Mouse (Mus musculus) midbrain, embryonic 10.5 days (tissue): ENCODE measurements around the gene Myo1a. TPM values are rescaled to one million over a fixed set of nuclear protein-coding genes. Genes with fewer than 3 reads are reported as not detected.

Experiments used
- DNase-seq: peaks from one replicate; pipeline ENCODE4 v3.0.0-alpha.2; 2017; ENCODE audit warnings: low spot score
- H3K27ac ChIP-seq: fragments of 300-500 bp; sonication (generic); replicated peaks from 2 replicates; pipeline ENCODE4 v1.5.1; 2016; ENCODE audit warnings: mild to moderate bottlenecking
- H3K27me3 ChIP-seq: fragments of 300-500 bp; sonication (generic); 2 replicates; pipeline ENCODE4 v1.6.1; 2016; ENCODE audit warnings: low read depth, mild to moderate bottlenecking; ENCODE audit not compliant: poor library complexity, severe bottlenecking
- H3K36me3 ChIP-seq: fragments of 300-500 bp; sonication (generic); 2 replicates; pipeline ENCODE4 v1.6.1; 2016; ENCODE audit warnings: mild to moderate bottlenecking, moderate library complexity
- H3K4me1 ChIP-seq: fragments of 300-500 bp; sonication (generic); 2 replicates; pipeline ENCODE4 v1.6.1; 2016
- H3K4me3 ChIP-seq: fragments of 300-500 bp; sonication (generic); 2 replicates; pipeline ENCODE4 v1.5.1; 2016; ENCODE audit warnings: mild to moderate bottlenecking, moderate library complexity
- H3K9me3 ChIP-seq: fragments of 300-500 bp; sonication (generic); replicated peaks from 2 replicates; pipeline ENCODE4 v1.6.1; 2016; ENCODE audit warnings: mild to moderate bottlenecking
- WGBS: fragments of 180-500 bp; shearing (Covaris S2); methylation state at CpG from one replicate; pipeline ENCODE4 v1.1.7; 2016; 5-methylcytosine and 5-hydroxymethylcytosine counted together
- polyA plus RNA-seq: library from polyadenylated mRNA; unstranded; fragments of >200 nt; fragmentation: Nextera tagmentation; extraction: Ambion mirVana; gene quantifications from 2 replicates; pipeline ENCODE4 v1.2.1, GENCODE M21; 2016

Myo1a gene
- polyA plus RNA-seq, 1 experiment from 2014 or later: 0.69 TPM

DNA sequence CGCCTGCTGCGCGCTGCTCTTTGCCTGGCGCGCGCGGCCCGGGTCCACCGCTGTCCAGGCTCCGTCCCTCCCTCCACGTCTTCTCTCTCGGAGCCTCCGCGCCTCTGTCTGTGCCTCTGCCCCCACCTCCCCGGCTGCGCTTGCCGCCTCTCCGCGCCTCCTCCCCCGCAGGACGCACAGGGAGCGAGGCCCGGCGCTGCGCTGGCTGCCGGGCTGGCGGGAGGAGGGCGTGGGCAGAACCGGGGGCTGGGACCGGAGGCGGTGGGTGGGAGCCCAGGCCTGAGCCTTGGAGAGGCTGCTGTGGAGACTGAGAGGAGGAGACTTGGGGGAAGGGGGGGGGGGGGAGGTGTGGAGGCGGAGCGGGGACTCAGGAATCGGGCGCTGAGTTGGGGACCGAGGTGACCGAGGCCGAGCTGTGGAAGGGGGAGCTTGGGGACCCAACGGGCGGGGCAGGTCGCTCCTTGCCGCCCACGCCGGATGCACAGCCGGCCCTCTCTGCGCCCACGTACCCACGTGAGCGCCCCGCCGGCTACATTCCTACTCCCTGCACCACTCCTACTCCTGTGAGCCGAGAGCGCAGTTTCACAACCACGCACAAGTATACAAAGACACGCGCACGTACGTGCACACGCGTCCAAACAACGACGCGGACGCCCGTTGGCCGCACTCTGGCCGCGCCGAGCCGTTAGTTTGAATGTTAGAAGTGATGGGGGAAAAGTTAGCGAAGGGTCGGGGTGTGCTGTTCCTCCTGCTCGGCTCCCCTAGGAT, 38.3 kb upstream of the Myo1a start, which contains the start of gene Nemp1:
Gene Nemp1 (plus strand): TSS at position 401 of the 768 bp plus-strand sequence.
- Histone ChIP-seq H3K4me1 (peaks cover 69% of the 10 kb centered on the region), H3K27me3 (peaks cover 82% of the 10 kb centered on the region), H3K27ac (peak within 1 kb of the TSS; percentile 82), H3K9me3 (no peaks in the 10 kb centered on the region), H3K36me3 (no peaks in the 10 kb centered on the region), H3K4me3 (peak within 1 kb of the TSS; percentile 75)
- peak; percentile 77 for DNase-seq
- WGBS: under 1% methylated on average over 63 of the region's 73 CpGs

DNA sequence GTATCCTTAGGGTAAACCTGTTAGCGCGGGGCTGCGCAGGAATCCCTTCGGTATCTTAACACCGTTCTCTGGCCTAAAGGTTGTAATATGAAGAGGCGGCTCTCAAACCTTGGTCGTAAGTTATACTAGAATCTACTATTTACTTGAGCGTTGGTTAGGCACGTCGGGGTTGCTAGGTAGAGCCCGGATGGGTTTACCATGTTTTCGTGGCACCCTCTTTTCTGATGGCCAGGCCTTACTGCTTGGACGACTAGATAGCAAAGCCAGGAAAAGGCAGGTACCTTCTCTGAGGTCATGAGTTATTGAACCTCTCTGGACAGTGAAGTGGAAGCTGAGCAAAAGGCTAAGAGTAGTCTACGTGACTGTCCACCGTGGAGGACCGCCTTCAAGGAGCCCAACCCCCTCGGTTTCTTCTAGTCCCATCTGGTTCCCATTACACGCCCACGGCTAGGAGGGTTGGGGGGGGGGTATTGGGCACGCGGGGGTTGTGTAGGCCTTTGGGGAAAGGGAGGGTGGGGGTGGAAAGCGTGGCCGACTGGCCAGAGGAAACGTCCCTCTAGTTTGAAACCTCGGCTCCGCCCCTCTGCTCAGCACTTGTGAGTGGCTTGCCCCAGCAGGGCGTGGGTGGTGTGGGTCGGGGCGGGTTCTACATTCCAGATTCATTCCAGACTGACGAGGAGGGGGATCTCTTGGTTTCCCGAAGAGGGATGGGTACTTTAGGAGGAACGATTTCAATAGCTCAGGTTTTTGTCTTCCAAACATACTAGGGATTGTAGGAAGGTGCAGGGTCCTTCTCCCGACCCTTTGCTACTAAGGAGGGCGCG, 37.5 kb upstream of the Myo1a start:
- no peaks in the 10 kb centered on the region for H3K36me3 ChIP-seq
- peak overlapping the region; percentile 75 for H3K4me3 ChIP-seq
- H3K9me3 ChIP-seq: no peaks in the 10 kb centered on the region
- DNase-seq: peak; percentile 78
- WGBS: 1% methylated on average over 35 of the region's 35 CpGs
- peaks cover 74% of the 10 kb centered on the region for H3K27me3 ChIP-seq
- H3K27ac ChIP-seq: peak overlapping the region; percentile 82
- peaks cover 61% of the 10 kb centered on the region for H3K4me1 ChIP-seq

DNA sequence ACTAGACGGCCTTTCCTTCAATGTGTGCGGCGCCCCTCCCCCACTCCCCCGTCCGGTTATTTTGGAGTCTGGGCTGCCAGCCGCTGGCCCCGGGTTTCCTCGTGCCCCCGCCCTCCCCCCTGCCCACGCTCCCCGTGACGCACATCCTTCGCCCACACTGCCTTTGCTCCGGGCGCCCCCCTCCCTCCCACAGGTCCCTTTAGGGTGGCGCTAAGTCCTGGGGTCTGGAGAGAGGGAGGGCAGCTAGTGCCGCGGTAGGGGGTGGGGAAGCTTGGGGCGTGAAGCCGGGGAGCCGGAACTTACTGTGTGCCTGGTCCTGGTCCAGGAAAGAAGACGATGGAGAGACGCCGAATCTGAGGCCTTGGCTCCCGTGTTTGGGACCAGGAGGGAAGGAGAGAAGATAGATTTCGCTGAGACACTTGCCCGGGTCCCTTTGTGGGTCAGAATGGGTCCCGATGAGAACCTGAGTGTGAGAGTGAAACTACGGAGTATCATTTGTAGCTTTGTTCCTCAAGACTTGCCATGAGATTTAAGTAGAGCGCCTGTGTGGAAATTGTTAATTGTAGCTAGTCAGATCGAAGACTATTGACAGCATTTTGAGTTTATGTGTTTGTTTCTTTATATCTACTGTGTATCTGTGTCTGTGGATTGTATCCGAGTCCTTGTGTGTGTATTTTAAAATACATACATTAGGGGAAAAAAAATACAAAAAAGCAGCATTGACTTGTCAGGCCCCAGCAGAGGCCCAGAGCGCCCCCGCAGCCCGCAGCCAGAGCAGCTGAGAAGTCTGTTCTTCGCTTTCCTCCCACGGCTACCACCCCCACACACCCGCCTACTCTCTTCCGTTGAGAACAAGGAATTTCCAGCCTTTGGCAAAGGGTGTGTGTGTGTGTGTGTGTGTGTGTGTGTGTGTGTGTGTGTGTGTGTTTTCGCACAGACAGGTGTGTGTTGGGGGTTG, 36.6 kb upstream of the Myo1a start, which contains the start of gene Nab2:
Gene Nab2 (minus strand): TSS at position 476 of the 958 bp plus-strand sequence.
- H3K36me3 ChIP-seq: no peaks in the 10 kb centered on the region
- H3K9me3 ChIP-seq: no peaks in the 10 kb centered on the region
- peak within 1 kb of the TSS; percentile 82 for H3K27ac ChIP-seq
- H3K27me3 ChIP-seq: peaks cover 65% of the 10 kb centered on the region
- peak; percentile 56 for DNase-seq
- H3K4me1 ChIP-seq: peaks cover 55% of the 10 kb centered on the region
- 3% methylated on average over 40 of the region's 40 CpGs for WGBS
- peak within 1 kb of the TSS; percentile 75 for H3K4me3 ChIP-seq

DNA sequence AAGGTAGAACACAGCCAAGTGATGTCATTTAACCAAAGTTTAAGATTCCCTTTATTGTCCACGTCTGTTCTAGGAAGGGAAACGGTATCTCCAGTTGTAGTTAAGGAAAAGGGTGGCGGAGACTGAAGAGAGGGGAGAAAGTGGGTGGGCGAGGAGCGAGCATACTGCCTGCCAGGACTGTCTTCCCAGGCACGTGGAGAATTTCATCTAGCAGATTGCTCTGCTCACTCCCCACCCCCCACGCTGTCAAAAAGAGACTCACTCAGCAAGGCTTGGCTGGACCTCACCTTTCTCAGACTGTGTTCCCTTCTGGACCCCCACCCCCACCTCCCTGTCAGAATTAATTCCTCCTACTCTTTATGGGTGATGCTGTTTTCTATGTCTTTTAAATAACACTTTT, 35.8 kb upstream of the Myo1a start:
- H3K36me3 ChIP-seq: no peaks in the 10 kb centered on the region
- no peak overlapping the region for H3K4me3 ChIP-seq
- WGBS: 27% methylated on average over 7 of the region's 7 CpGs
- peaks cover 51% of the 10 kb centered on the region for H3K4me1 ChIP-seq
- H3K27ac ChIP-seq: no peak overlapping the region
- no peak for DNase-seq
- peaks cover 57% of the 10 kb centered on the region for H3K27me3 ChIP-seq
- H3K9me3 ChIP-seq: no peaks in the 10 kb centered on the region

DNA sequence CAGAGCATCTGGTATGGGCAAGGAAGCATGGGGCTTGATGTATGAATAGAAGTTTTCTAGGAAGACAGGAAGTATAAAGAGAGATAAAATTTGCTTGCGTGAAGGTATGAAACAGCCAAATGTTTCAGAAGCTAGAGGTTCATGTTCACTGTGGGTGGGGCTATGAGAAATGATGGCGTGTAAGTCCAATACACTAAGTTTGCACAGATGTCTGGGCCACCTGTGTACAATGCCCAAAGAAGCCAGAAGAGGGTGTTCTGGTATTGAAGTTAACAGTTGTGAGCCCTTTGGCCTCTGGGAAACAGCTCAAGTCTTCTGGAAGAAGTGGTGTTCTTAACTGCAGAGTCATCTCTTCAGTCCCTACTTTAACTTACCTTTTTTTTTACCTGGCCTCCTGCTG, 34.8 kb upstream of the Myo1a start:
- no peaks in the 10 kb centered on the region for H3K9me3 ChIP-seq
- peaks cover 41% of the 10 kb centered on the region for H3K4me1 ChIP-seq
- WGBS: 90% methylated on average over 2 of the region's 2 CpGs
- H3K27ac ChIP-seq: no peak overlapping the region
- H3K27me3 ChIP-seq: peaks cover 47% of the 10 kb centered on the region
- H3K4me3 ChIP-seq: no peak overlapping the region
- no peaks in the 10 kb centered on the region for H3K36me3 ChIP-seq
- DNase-seq: no peak

DNA sequence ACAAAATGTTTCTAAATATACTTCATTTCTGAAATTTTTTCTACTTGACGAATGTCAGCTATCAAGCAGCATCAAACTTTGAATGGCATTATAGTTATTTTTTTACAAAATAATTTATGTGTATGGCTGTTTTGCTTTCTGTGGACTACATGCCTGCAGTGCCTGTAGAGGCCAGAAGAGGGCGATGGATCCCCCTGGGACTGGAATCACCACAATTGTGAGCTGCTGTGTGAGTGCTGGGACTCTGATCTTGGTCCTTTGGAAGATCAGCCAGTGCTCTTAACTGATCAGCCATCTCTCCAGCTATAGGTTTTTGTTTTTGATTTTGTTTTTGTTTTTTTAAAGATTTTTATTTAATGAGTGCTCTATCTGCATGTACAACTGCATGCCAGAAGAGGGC, 33.7 kb upstream of the Myo1a start:
- DNase-seq: no peak
- peaks cover 30% of the 10 kb centered on the region for H3K4me1 ChIP-seq
- H3K36me3 ChIP-seq: no peaks in the 10 kb centered on the region
- no peaks in the 10 kb centered on the region for H3K9me3 ChIP-seq
- WGBS: 36% methylated on average over 2 of the region's 2 CpGs
- H3K4me3 ChIP-seq: no peak overlapping the region
- peaks cover 36% of the 10 kb centered on the region for H3K27me3 ChIP-seq
- H3K27ac ChIP-seq: no peak overlapping the region

DNA sequence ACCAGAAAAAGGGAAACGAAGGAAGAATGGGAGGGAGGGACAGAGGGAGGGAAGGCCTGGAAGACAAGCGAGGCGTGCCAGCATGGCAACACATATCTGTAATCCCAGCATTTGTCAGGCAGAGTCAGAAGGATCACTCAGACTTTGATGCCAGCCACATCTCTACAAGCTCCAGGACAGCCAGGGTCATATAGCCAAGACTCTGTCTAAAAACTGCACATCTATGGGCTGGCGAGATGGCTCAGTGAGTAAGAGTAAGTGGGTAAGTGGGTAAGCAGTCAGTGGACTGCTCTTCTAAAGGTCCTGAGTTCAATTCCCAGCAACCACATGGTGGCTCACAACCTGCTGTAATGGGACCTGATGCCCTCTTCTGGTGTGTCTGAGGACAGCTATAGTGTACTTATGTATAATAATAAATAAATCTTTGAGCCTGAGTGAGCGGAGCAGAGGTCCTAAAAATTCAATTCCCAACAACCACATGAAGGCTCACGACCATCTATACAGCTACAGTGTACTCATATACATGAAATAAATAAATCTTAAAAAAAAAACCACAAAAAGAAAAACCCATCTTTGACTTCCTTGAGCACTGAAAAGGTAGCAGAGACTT, 30.8 kb upstream of the Myo1a start:
- DNase-seq: no peak
- no peak overlapping the region for H3K27ac ChIP-seq
- no peaks in the 10 kb centered on the region for H3K9me3 ChIP-seq
- H3K4me1 ChIP-seq: peaks cover 22% of the 10 kb centered on the region
- no peak overlapping the region for H3K4me3 ChIP-seq
- H3K27me3 ChIP-seq: peaks cover 7% of the 10 kb centered on the region
- no peaks in the 10 kb centered on the region for H3K36me3 ChIP-seq
- 90% methylated on average over 6 of the region's 6 CpGs for WGBS

DNA sequence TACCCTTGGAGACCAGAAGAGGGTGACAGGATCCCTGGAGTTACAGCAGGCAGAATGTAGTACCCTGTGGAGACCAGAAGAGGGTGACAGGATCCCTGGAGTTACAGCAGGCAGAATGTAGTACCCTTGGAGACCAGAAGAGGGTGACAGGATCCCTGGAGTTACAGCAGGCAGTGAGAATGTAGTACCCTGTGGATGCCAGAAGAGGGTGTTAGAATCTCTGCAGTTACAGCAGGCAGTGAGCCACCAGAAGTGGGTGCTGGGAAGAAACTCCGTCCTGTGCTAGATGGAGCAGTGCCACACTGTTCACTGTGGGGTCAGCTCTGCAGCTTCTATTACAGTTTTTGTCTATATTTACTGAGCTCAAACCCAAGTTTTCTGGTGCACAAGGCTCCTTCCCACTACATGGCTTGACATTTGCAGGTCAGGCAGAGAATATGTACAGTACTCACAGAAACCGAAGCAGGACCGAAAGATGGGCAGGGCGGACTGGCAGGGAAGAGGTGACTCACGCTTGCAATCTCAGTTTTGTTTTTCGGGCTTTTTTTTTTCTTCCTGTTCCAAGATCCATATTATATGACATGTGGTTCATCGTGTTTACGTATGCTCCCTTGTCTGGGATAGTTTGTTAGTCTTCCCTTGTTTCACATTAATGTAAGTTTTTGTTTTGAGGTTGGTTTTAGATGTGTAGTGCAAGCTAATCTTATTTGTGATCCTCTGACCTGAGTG, 30.0 kb upstream of the Myo1a start:
- peaks cover 20% of the 10 kb centered on the region for H3K4me1 ChIP-seq
- H3K4me3 ChIP-seq: 0 out of 2 replicates have a peak overlapping the region, but pooled peaks have one; percentile 7
- DNase-seq: peak; percentile 64
- no peaks in the 10 kb centered on the region for H3K27me3 ChIP-seq
- 92% methylated on average over 8 of the region's 8 CpGs for WGBS
- no peaks in the 10 kb centered on the region for H3K9me3 ChIP-seq
- H3K27ac ChIP-seq: no peak overlapping the region
- H3K36me3 ChIP-seq: no peaks in the 10 kb centered on the region

DNA sequence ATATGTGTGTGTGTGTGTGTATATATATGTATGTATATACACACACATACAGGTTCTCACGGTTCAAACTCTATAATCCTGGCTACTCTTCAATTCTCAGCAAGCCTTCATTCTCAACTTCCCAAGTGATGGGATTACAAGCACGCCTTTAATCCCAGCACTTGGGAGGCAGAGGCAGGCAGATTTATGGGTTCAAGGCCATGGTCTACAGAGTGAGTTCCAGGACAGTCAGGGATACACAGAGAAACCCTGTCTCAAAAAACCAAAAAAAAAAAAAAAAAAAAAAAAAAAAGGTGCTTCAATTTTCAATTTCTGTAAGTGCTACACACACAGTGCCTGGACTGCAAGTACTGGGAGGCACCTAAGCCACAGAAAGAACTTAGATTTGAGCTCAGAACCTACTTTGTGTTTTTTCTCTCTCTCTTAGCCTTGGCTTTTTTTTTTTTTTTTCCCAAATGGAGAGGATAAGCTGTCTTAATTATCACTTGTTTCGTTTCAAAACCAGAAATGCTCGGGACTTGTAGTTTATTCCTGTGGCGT, 29.0 kb upstream of the Myo1a start:
- 59% methylated on average over 5 of the region's 5 CpGs for WGBS
- Histone ChIP-seq H3K27me3 (no peaks in the 10 kb centered on the region), H3K36me3 (no peaks in the 10 kb centered on the region), H3K4me3 (peak overlapping the region; percentile 88), H3K9me3 (no peaks in the 10 kb centered on the region), H3K27ac (peak overlapping the region; percentile 92; the same call in 1 of the 2 replicates), H3K4me1 (peaks cover 20% of the 10 kb centered on the region)
- DNase-seq: no peak

DNA sequence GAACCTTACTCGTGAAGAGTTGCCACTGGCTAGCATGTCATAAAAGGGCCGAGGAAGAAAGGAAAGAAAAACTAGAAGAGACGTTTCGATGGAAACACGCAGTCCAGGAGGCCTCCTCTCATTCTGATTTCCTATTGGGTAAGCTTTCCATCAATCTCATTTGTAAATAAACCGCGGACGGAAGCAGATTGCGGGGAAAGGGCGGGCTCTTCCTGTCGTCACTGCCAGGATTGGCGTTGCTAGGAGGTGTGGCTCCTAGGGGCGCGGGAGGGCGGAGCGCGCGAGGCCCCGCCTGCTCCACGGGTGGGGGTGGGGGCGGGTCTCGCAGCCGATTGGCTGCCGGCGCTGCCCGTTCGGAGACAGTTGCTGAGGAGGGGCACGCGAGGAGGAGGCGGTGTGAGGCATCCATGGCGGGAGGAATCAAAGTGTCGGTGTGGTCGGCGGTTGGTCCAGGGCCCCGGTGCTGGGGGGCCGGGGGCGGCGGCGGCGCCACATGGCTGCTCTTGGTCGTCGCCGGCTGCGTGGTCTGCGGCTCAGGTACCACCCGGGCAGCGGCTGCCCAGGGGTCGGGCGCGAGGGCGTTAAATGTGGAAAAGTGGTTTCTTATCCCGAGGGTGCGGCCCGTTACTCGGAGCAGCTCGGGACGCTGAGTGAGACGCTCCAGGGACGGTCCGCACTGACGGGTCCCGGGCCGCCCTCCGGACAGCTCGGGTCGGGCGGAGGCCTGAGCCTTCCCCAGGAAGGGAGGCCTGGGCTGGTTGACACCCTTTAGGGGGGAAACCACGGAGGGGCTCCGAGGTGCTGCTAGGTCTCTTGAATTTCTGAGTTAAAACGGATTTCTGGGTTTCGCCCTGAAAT, 28.1 kb upstream of the Myo1a start:
- under 1% methylated on average over 71 of the region's 71 CpGs for WGBS
- Histone ChIP-seq H3K9me3 (no peaks in the 10 kb centered on the region), H3K36me3 (no peaks in the 10 kb centered on the region), H3K4me1 (peaks cover 20% of the 10 kb centered on the region), H3K4me3 (peak overlapping the region; percentile 88), H3K27me3 (no peaks in the 10 kb centered on the region), H3K27ac (peak overlapping the region; percentile 92)
- DNase-seq: peak; percentile 97
